Mouse (Mus musculus) stomach, embryonic 14.5 days (tissue): Measurements from ENCODE around the gene Gpr119. TPM values are rescaled to one million over a fixed set of nuclear protein-coding genes. Genes with fewer than 3 reads are reported as not detected.
A peak's percentile ranks its signal among the peaks of the same experiment; 100 is the strongest.

Experiments
- ATAC-seq: fragments of 200-750 bp; cut with Nextera tagmentation; 2 replicates; pipeline ENCODE4 v1.8.0; 2017; ENCODE audit warnings: low read depth, moderate TSS enrichment; ENCODE audit not compliant: insufficient number of reproducible peaks, insufficient read depth, low FRiP score
- H3K27ac ChIP-seq: fragments of 300-500 bp; sonication (generic); 2 replicates; pipeline ENCODE4 v1.5.1; 2014; ENCODE audit warnings: mild to moderate bottlenecking, low read length, moderate library complexity, mixed read lengths
- H3K27me3 ChIP-seq: fragments of 300-500 bp; sonication (generic); 2 replicates; pipeline ENCODE4 v1.6.1; 2014; ENCODE audit warnings: low read length, control low read depth, mixed read lengths; ENCODE audit not compliant: control insufficient read depth, insufficient read depth
- H3K36me3 ChIP-seq: fragments of 300-500 bp; sonication (generic); 2 replicates; pipeline ENCODE4 v1.6.1; 2014; ENCODE audit warnings: mild to moderate bottlenecking, control low read depth, low read length, moderate library complexity, mixed read lengths; ENCODE audit not compliant: control insufficient read depth, insufficient read depth
- H3K4me1 ChIP-seq: fragments of 300-500 bp; sonication (generic); 2 replicates; pipeline ENCODE4 v1.6.1; 2014; ENCODE audit warnings: low read length, control low read depth, mixed read lengths; ENCODE audit not compliant: control insufficient read depth, insufficient read depth
- H3K4me2 ChIP-seq: fragments of 300-500 bp; sonication (generic); replicated peaks from 2 replicates; pipeline ENCODE4 v1.6.1; 2014; ENCODE audit warnings: low read depth, low read length, control low read depth
- H3K4me3 ChIP-seq: fragments of 300-500 bp; sonication (generic); 2 replicates; pipeline ENCODE4 v1.5.1; 2014; ENCODE audit warnings: low read depth, low read length, control low read depth
- H3K9ac ChIP-seq: fragments of 300-500 bp; sonication (generic); replicated peaks from 2 replicates; pipeline ENCODE4 v1.6.1; 2014; ENCODE audit warnings: low read depth, mild to moderate bottlenecking, control low read depth, low read length, moderate library complexity, mixed read lengths
- H3K9me3 ChIP-seq: fragments of 300-500 bp; sonication (generic); 2 replicates; pipeline ENCODE4 v1.6.1; 2016; ENCODE audit warnings: low read depth, low read length, control low read depth; ENCODE audit not compliant: control insufficient read depth
- WGBS: fragments of 180-500 bp; shearing (Covaris S2); extraction: QIAGEN DNeasy Blood & Tissue Kit; methylation state at CpG from one replicate; pipeline ENCODE4 v1.1.7; 2014; 5-methylcytosine and 5-hydroxymethylcytosine counted together
- polyA plus RNA-seq: library from polyadenylated mRNA; unstranded; fragments of >200 nt; fragmentation: Nextera tagmentation; extraction: Ambion mirVana; gene quantifications from 2 replicates; pipeline ENCODE4 v1.2.1, GENCODE M21; 2014

Gene Gpr119
- not detected in 2 replicates for polyA plus RNA-seq

DNA sequence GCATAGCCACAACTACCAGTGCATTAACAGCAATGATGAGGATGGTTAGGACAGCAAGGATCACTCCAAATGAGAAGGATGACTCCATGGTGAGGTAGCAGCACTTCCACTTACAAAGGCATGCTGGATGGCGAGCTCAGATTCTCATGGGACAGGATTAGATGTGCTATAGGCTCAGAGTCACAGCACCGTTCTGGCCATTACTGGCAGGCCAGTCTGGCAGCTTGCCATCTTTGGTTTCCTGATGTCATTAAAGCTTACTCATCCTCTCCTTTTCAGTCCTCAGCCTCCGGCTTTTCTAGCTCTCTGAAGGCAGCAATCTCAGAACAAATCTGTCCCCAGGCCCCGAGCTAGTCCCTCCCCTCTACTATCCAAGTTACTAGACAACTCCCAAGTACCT is at the start of gene Gpr119:
Gene Gpr119, minus strand, starts transcription at position 308 of the 400 bp plus-strand sequence.
- Histone ChIP-seq H3K36me3 (no peaks in the 10 kb centered on the region), H3K4me1 (no peaks in the 10 kb centered on the region), H3K27ac (no peak within 1 kb of the TSS), H3K9ac (no peak within 1 kb of the TSS), H3K27me3 (no peaks in the 10 kb centered on the region), H3K9me3 (no peaks in the 10 kb centered on the region), H3K4me3 (no peak within 1 kb of the TSS), H3K4me2 (no peak within 1 kb of the TSS)
- 63% methylated on average over 4 of the region's 4 CpGs for WGBS
- ATAC-seq, result no peak

DNA sequence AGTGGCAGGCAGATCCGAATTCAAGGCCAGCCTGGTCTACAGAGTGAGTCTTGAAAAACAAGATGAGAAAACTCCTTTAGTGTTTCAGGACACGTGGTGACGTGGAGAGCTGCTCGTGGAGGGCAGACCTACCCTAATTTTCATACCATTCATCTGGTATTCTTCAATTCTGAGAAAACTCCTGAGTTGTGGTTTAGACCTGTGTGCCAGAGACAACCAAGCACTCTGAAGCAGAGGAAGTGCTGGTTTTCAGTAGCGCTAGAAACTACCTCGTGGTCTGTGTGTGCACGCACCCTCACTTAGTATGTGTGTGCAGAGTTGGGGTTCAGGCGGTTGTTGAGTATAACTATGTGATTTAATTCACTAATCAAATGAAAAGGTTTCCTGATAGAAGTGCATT is 38.6 kb upstream of the Gpr119 start:
- H3K36me3 ChIP-seq, result no peaks in the 10 kb centered on the region
- no peak overlapping the region for H3K9ac ChIP-seq
- H3K27ac ChIP-seq, result no peak overlapping the region
- no peaks in the 10 kb centered on the region for H3K27me3 ChIP-seq
- WGBS, result 90% methylated on average over 8 of the region's 8 CpGs
- no peaks in the 10 kb centered on the region for H3K9me3 ChIP-seq
- no peak overlapping the region for H3K4me3 ChIP-seq
- no peak overlapping the region for H3K4me2 ChIP-seq
- ATAC-seq, result no peak
- no peaks in the 10 kb centered on the region for H3K4me1 ChIP-seq

DNA sequence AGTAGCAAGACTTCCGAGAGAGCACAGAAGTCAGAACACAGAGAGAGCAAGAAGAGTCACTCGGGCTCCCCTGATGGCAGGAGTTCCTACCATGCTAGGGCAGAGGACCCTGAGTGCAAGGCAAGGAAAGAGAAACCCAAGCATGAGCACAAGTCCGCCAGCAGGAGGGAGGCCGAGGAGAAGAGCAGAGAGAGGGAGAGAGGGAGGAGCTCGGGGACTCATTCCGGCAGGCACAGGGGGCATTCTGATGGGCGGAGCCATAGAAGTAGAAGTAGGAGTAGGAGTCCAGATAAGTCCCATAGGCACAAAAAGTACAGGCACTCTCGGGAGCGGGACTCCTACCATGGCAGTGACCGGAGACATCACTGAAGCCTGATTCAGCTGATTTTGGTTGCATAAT is 35.4 kb upstream of the Gpr119 start:
- WGBS, result 84% methylated on average over 10 of the region's 10 CpGs
- Histone ChIP-seq H3K36me3 (no peaks in the 10 kb centered on the region), H3K9me3 (no peaks in the 10 kb centered on the region)

GRCm38 (mm10) chrX:48694864-48695371 is 20.6 kb upstream of the Gpr119 start, which contains the start of gene Rbmx2:
Gene Rbmx2 (plus strand): TSS chrX:48695004.
- Histone ChIP-seq H3K4me1 (no peaks in the 10 kb centered on the region; the same call in 1 of the 2 replicates), H3K27ac (0 out of 2 replicates have a peak within 1 kb of the TSS, but pooled peaks have one; percentile 21), H3K9ac (peak within 1 kb of the TSS; percentile 38; the same call in 1 of the 2 replicates), H3K4me3 (peak within 1 kb of the TSS; percentile 52), H3K4me2 (peak within 1 kb of the TSS; percentile 36), H3K27me3 (no peaks in the 10 kb centered on the region), H3K36me3 (no peaks in the 10 kb centered on the region), H3K9me3 (no peaks in the 10 kb centered on the region)
- peak; percentile 97 for ATAC-seq
- 18% methylated on average over 42 of the region's 42 CpGs for WGBS

More for the DNA sequence above, 35.4 kb upstream of the Gpr119 start:
- no peaks in the 10 kb centered on the region for H3K4me1 ChIP-seq
- H3K27me3 ChIP-seq, result no peaks in the 10 kb centered on the region
- no peak overlapping the region for H3K9ac ChIP-seq
- no peak overlapping the region for H3K4me2 ChIP-seq
- ATAC-seq, result no peak
- no peak overlapping the region for H3K27ac ChIP-seq
- no peak overlapping the region for H3K4me3 ChIP-seq

DNA sequence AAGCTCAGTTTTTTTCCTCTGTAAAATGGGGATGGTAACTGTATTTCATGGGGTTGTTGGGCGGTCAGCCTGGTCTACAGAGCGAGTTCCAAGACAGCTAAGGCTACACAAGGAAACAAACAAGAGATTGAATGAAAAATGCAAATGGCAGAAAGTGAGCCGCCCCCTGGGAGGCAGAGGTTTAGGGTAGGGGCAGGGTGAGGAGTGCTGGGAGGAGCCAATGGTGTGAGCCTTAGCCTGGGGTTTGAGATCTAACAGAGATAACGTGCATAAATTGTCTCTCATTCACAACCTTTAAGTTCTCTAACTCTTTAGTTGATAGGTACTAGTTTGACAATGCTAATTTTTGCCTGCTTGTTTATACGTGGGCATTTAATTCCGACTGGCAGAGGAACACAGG is 20.2 kb upstream of the Gpr119 start:
- 11% methylated on average over 6 of the region's 6 CpGs for WGBS
- no peak overlapping the region for H3K9ac ChIP-seq
- H3K27me3 ChIP-seq, result no peaks in the 10 kb centered on the region
- no peaks in the 10 kb centered on the region for H3K9me3 ChIP-seq
- no peaks in the 10 kb centered on the region; the same call in 1 of the 2 replicates for H3K4me1 ChIP-seq
- no peak overlapping the region for H3K27ac ChIP-seq
- no peaks in the 10 kb centered on the region for H3K36me3 ChIP-seq
- H3K4me2 ChIP-seq, result peak overlapping the region; percentile 36
- peak overlapping the region; percentile 52 for H3K4me3 ChIP-seq
- peak; percentile 67; the same call in 1 of the 2 replicates for ATAC-seq

- H3K9ac ChIP-seq, result no peak overlapping the region
- no peak overlapping the region for H3K27ac ChIP-seq
- H3K36me3 ChIP-seq, result no peaks in the 10 kb centered on the region
- no peaks in the 10 kb centered on the region for H3K4me1 ChIP-seq
- ATAC-seq, result no peak
- H3K27me3 ChIP-seq, result no peaks in the 10 kb centered on the region
- H3K4me3 ChIP-seq, result no peak overlapping the region
- 64% methylated on average over 5 of the region's 5 CpGs for WGBS
- no peaks in the 10 kb centered on the region for H3K9me3 ChIP-seq
- H3K4me2 ChIP-seq, result no peak overlapping the region
These were observed 9.6 kb upstream of the Gpr119 start for GRCm38 (mm10) chrX:48683857-48684256.

- Histone ChIP-seq H3K9ac (no peak overlapping the region), H3K27me3 (no peaks in the 10 kb centered on the region), H3K4me3 (no peak overlapping the region), H3K4me1 (no peaks in the 10 kb centered on the region), H3K27ac (no peak overlapping the region), H3K9me3 (no peaks in the 10 kb centered on the region), H3K4me2 (no peak overlapping the region), H3K36me3 (no peaks in the 10 kb centered on the region)
- no peak for ATAC-seq
- 13% methylated on average over 3 of the region's 3 CpGs for WGBS
These were observed 9.2 kb upstream of the Gpr119 start for GRCm38 (mm10) chrX:48683451-48683850.

DNA sequence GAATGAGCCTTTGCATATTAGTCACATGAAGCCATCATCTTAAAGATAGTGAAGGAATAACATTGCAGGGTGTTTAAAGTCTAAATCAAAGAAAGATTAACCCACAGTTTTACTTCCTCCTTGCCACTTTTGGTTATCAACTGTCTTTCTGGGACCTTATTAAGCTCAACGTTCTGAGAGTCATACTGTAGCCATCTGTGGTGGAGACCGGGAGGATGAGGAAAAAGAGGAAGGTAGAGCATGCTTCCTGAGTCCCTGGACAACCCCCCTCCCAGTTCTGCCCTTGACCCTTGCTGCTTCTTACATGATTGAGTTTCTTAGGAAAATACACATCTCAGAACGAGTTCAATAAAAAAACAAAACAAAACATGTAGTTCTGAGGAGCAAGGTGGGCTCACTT is 2.6 kb downstream of the Gpr119 start:
- WGBS, result 66% methylated on average over 3 of the region's 3 CpGs
- ATAC-seq, result no peak
- no peaks in the 10 kb centered on the region for H3K9me3 ChIP-seq
- H3K27ac ChIP-seq, result no peak overlapping the region
- no peak overlapping the region for H3K4me3 ChIP-seq
- no peak overlapping the region for H3K4me2 ChIP-seq
- H3K36me3 ChIP-seq, result no peaks in the 10 kb centered on the region
- H3K27me3 ChIP-seq, result no peaks in the 10 kb centered on the region
- no peaks in the 10 kb centered on the region for H3K4me1 ChIP-seq
- no peak overlapping the region for H3K9ac ChIP-seq

- H3K27me3 ChIP-seq, result no peaks in the 10 kb centered on the region
- no peak overlapping the region for H3K9ac ChIP-seq
- no peak overlapping the region for H3K27ac ChIP-seq
- ATAC-seq, result no peak
- no peaks in the 10 kb centered on the region for H3K9me3 ChIP-seq
- whole genome bisulfite sequencing, result 72% methylated on average over 3 of the region's 3 CpGs
- H3K4me1 ChIP-seq, result no peaks in the 10 kb centered on the region
- no peaks in the 10 kb centered on the region for H3K36me3 ChIP-seq
- H3K4me3 ChIP-seq, result no peak overlapping the region
- H3K4me2 ChIP-seq, result no peak overlapping the region
These were observed 4.7 kb downstream of the Gpr119 start for GRCm38 (mm10) chrX:48669588-48669987.
